Mouse (Mus musculus): Measurements from ENCODE around the gene Zfp598. TPM values are rescaled to one million over a fixed set of nuclear protein-coding genes. Genes with fewer than 3 reads are reported as not detected.
A peak's percentile ranks its signal among the peaks of the same experiment; 100 is the strongest.

Gene Zfp598
- polyA plus RNA-seq, 1 experiment from 2014 or later: 24.8 TPM

GRCm38 (mm10) chr17:24670246-24670844 lies 858 bp downstream of the Zfp598 start:
- H3K9me3 ChIP-seq (ENCODE audit: control insufficient read depth, low read length): no peaks in the 10 kb centered on the region
- peak overlapping the region; percentile 100 for H3K4me3 ChIP-seq (ENCODE audit: low read depth, low read length)
- no peaks in the 10 kb centered on the region for H3K27me3 ChIP-seq (ENCODE audit: control insufficient read depth, insufficient read depth, low read length)
- H3K36me3 ChIP-seq (ENCODE audit: control insufficient read depth, insufficient read depth, low read length): no peaks in the 10 kb centered on the region
- no peak for ATAC-seq (ENCODE audit: low FRiP score)
- WGBS: 14% methylated on average over 8 of the region's 8 CpGs
- peaks cover 3% of the 10 kb centered on the region for H3K4me1 ChIP-seq (replicated peaks; ENCODE audit: control insufficient read depth, insufficient read depth, low read length)
- peak overlapping the region; percentile 82; the same call in 1 of the 2 replicates for H3K27ac ChIP-seq (ENCODE audit: low read depth, low read length)
- H3K9ac ChIP-seq (ENCODE audit: low read depth, low read length): peak overlapping the region; percentile 96
- no peak for DNase-seq (ENCODE audit: low spot score)
- peak overlapping the region; percentile 75 for H3K4me2 ChIP-seq (replicated peaks; ENCODE audit: low read depth, low read length)

- Histone ChIP-seq H3K36me3 (ENCODE audit: control insufficient read depth, insufficient read depth, low read length) (no peaks in the 10 kb centered on the region), H3K9ac (ENCODE audit: low read depth, low read length) (peak overlapping the region; percentile 19; the same call in 1 of the 2 replicates), H3K4me1 (replicated peaks; ENCODE audit: control insufficient read depth, insufficient read depth, low read length) (peaks cover 3% of the 10 kb centered on the region), H3K27ac (ENCODE audit: low read depth, low read length) (no peak overlapping the region), H3K4me3 (ENCODE audit: low read depth, low read length) (0 out of 2 replicates have a peak overlapping the region, but pooled peaks have one; percentile 1), H3K9me3 (ENCODE audit: control insufficient read depth, low read length) (no peaks in the 10 kb centered on the region), H3K27me3 (ENCODE audit: control insufficient read depth, insufficient read depth, low read length) (no peaks in the 10 kb centered on the region), H3K4me2 (replicated peaks; ENCODE audit: low read depth, low read length) (no peak overlapping the region; the same call in 1 of the 2 replicates)
- 70% methylated on average over 5 of the region's 5 CpGs for WGBS
- ATAC-seq (ENCODE audit: low FRiP score) (no peak), DNase-seq (ENCODE audit: low spot score) (no peak)
Observed at GRCm38 (mm10) chr17:24671346-24671745, 1.9 kb downstream of the Zfp598 start.

GRCm38 (mm10) chr17:24672141-24672540 lies 2.7 kb downstream of the Zfp598 start:
- DNase-seq (ENCODE audit: low spot score): no peak
- Histone ChIP-seq H3K9me3 (ENCODE audit: control insufficient read depth, low read length) (no peaks in the 10 kb centered on the region), H3K4me1 (replicated peaks; ENCODE audit: control insufficient read depth, insufficient read depth, low read length) (peaks cover 3% of the 10 kb centered on the region), H3K27ac (ENCODE audit: low read depth, low read length) (no peak overlapping the region), H3K27me3 (ENCODE audit: control insufficient read depth, insufficient read depth, low read length) (no peaks in the 10 kb centered on the region), H3K4me3 (ENCODE audit: low read depth, low read length) (no peak overlapping the region), H3K4me2 (replicated peaks; ENCODE audit: low read depth, low read length) (no peak overlapping the region), H3K9ac (ENCODE audit: low read depth, low read length) (no peak overlapping the region), H3K36me3 (ENCODE audit: control insufficient read depth, insufficient read depth, low read length) (no peaks in the 10 kb centered on the region)
- 31% methylated on average over 5 of the region's 5 CpGs for WGBS
- no peak for ATAC-seq (ENCODE audit: low FRiP score)

GRCm38 (mm10) chr17:24674277-24674676 lies 4.8 kb downstream of the Zfp598 start:
- ATAC-seq (ENCODE audit: low FRiP score) (no peak), DNase-seq (ENCODE audit: low spot score) (no peak)
- Histone ChIP-seq H3K27me3 (ENCODE audit: control insufficient read depth, insufficient read depth, low read length) (no peaks in the 10 kb centered on the region), H3K9me3 (ENCODE audit: control insufficient read depth, low read length) (no peaks in the 10 kb centered on the region), H3K4me2 (replicated peaks; ENCODE audit: low read depth, low read length) (no peak overlapping the region), H3K36me3 (ENCODE audit: control insufficient read depth, insufficient read depth, low read length) (peaks cover 7% of the 10 kb centered on the region), H3K4me1 (replicated peaks; ENCODE audit: control insufficient read depth, insufficient read depth, low read length) (peaks cover 3% of the 10 kb centered on the region), H3K27ac (ENCODE audit: low read depth, low read length) (no peak overlapping the region), H3K9ac (ENCODE audit: low read depth, low read length) (no peak overlapping the region), H3K4me3 (ENCODE audit: low read depth, low read length) (no peak overlapping the region)
- WGBS: 85% methylated on average over 7 of the region's 7 CpGs

GRCm38 (mm10) chr17:24676187-24676586 lies 6.7 kb downstream of the Zfp598 start:
- peaks cover 14% of the 10 kb centered on the region for H3K36me3 ChIP-seq (ENCODE audit: control insufficient read depth, insufficient read depth, low read length)
- H3K9me3 ChIP-seq (ENCODE audit: control insufficient read depth, low read length): no peaks in the 10 kb centered on the region
- H3K9ac ChIP-seq (ENCODE audit: low read depth, low read length): no peak overlapping the region
- H3K27me3 ChIP-seq (ENCODE audit: control insufficient read depth, insufficient read depth, low read length): no peaks in the 10 kb centered on the region
- H3K27ac ChIP-seq (ENCODE audit: low read depth, low read length): no peak overlapping the region
- DNase-seq (ENCODE audit: low spot score) (peak; percentile 79), ATAC-seq (ENCODE audit: low FRiP score) (no peak)
- H3K4me3 ChIP-seq (ENCODE audit: low read depth, low read length): no peak overlapping the region
- WGBS: 64% methylated on average over 2 of the region's 2 CpGs
- H3K4me2 ChIP-seq (replicated peaks; ENCODE audit: low read depth, low read length): no peak overlapping the region
- H3K4me1 ChIP-seq (replicated peaks; ENCODE audit: control insufficient read depth, insufficient read depth, low read length): peaks cover 3% of the 10 kb centered on the region

GRCm38 (mm10) chr17:24676877-24677276 lies 7.4 kb downstream of the Zfp598 start:
- peaks cover 14% of the 10 kb centered on the region for H3K36me3 ChIP-seq (ENCODE audit: control insufficient read depth, insufficient read depth, low read length)
- DNase-seq (ENCODE audit: low spot score): no peak

GRCm38 (mm10) chr17:24677500-24678080 lies 8.1 kb downstream of the Zfp598 start:
- no peak for ATAC-seq (ENCODE audit: low FRiP score)
- Histone ChIP-seq H3K4me1 (replicated peaks; ENCODE audit: control insufficient read depth, insufficient read depth, low read length) (no peaks in the 10 kb centered on the region), H3K27me3 (ENCODE audit: control insufficient read depth, insufficient read depth, low read length) (no peaks in the 10 kb centered on the region), H3K9ac (ENCODE audit: low read depth, low read length) (no peak overlapping the region), H3K4me2 (replicated peaks; ENCODE audit: low read depth, low read length) (no peak overlapping the region), H3K36me3 (ENCODE audit: control insufficient read depth, insufficient read depth, low read length) (peaks cover 14% of the 10 kb centered on the region), H3K9me3 (ENCODE audit: control insufficient read depth, low read length) (no peaks in the 10 kb centered on the region), H3K27ac (ENCODE audit: low read depth, low read length) (no peak overlapping the region), H3K4me3 (ENCODE audit: low read depth, low read length) (no peak overlapping the region)
- WGBS: 95% methylated on average over 24 of the region's 24 CpGs
- DNase-seq (ENCODE audit: low spot score): no peak

More at GRCm38 (mm10) chr17:24676877-24677276, 7.4 kb downstream of the Zfp598 start:
- Histone ChIP-seq H3K4me3 (ENCODE audit: low read depth, low read length) (no peak overlapping the region), H3K27me3 (ENCODE audit: control insufficient read depth, insufficient read depth, low read length) (no peaks in the 10 kb centered on the region), H3K27ac (ENCODE audit: low read depth, low read length) (no peak overlapping the region), H3K9ac (ENCODE audit: low read depth, low read length) (no peak overlapping the region), H3K4me2 (replicated peaks; ENCODE audit: low read depth, low read length) (no peak overlapping the region), H3K4me1 (replicated peaks; ENCODE audit: control insufficient read depth, insufficient read depth, low read length) (no peaks in the 10 kb centered on the region; the same call in 1 of the 2 replicates), H3K9me3 (ENCODE audit: control insufficient read depth, low read length) (no peaks in the 10 kb centered on the region)
- ATAC-seq (ENCODE audit: low FRiP score): no peak
- 94% methylated on average over 5 of the region's 5 CpGs for WGBS

GRCm38 (mm10) chr17:24686514-24686913 lies 17.0 kb downstream of the Zfp598 start:
- peaks cover 8% of the 10 kb centered on the region; the same call in 1 of the 2 replicates for H3K4me1 ChIP-seq (replicated peaks; ENCODE audit: control insufficient read depth, insufficient read depth, low read length)
- no peaks in the 10 kb centered on the region for H3K9me3 ChIP-seq (ENCODE audit: control insufficient read depth, low read length)
- H3K4me3 ChIP-seq (ENCODE audit: low read depth, low read length): no peak overlapping the region
- H3K36me3 ChIP-seq (ENCODE audit: control insufficient read depth, insufficient read depth, low read length): no peaks in the 10 kb centered on the region
- H3K27me3 ChIP-seq (ENCODE audit: control insufficient read depth, insufficient read depth, low read length): peaks cover 36% of the 10 kb centered on the region
- 26% methylated on average over 16 of the region's 16 CpGs for WGBS
- no peak overlapping the region for H3K9ac ChIP-seq (ENCODE audit: low read depth, low read length)
- H3K4me2 ChIP-seq (replicated peaks; ENCODE audit: low read depth, low read length): 0 out of 2 replicates have a peak overlapping the region, but pooled peaks have one; percentile 5
- no peak for ATAC-seq (ENCODE audit: low FRiP score)
- no peak overlapping the region for H3K27ac ChIP-seq (ENCODE audit: low read depth, low read length)
- DNase-seq (ENCODE audit: low spot score): peak; percentile 68

Data from hindbrain, embryonic 11.5 days (tissue).